Mouse (Mus musculus) hindbrain, embryonic 12.5 days (tissue): ENCODE measurements around the gene Rnpep. TPM values are rescaled to one million over a fixed set of nuclear protein-coding genes. Genes with fewer than 3 reads are reported as not detected.

Experiments used
- ATAC-seq: fragments of 200-750 bp; cut with Nextera tagmentation; 2 replicates; pipeline ENCODE4 v1.8.0; 2017; ENCODE audit warnings: moderate TSS enrichment; ENCODE audit not compliant: low FRiP score
- H3K27ac ChIP-seq: fragments of 300-500 bp; sonication (generic); 2 replicates; pipeline ENCODE4 v1.5.1; 2016; ENCODE audit warnings: mild to moderate bottlenecking
- H3K27me3 ChIP-seq: fragments of 300-500 bp; sonication (generic); 2 replicates; pipeline ENCODE4 v1.6.1; 2016; ENCODE audit warnings: mild to moderate bottlenecking
- H3K36me3 ChIP-seq: fragments of 300-500 bp; sonication (generic); 2 replicates; pipeline ENCODE4 v1.6.1; 2016; ENCODE audit warnings: mild to moderate bottlenecking
- H3K4me1 ChIP-seq: fragments of 300-500 bp; sonication (generic); 2 replicates; pipeline ENCODE4 v1.6.1; 2016
- H3K4me2 ChIP-seq: fragments of 300-500 bp; sonication (generic); replicated peaks from 2 replicates; pipeline ENCODE4 v1.6.1; 2016; ENCODE audit warnings: mild to moderate bottlenecking
- H3K4me3 ChIP-seq: fragments of 300-500 bp; sonication (generic); 2 replicates; pipeline ENCODE4 v1.5.1; 2016; ENCODE audit warnings: mild to moderate bottlenecking
- H3K9ac ChIP-seq: fragments of 300-500 bp; sonication (generic); 2 replicates; pipeline ENCODE4 v1.6.1; 2016; ENCODE audit warnings: mild to moderate bottlenecking, moderate library complexity
- H3K9me3 ChIP-seq: fragments of 300-500 bp; sonication (generic); replicated peaks from 2 replicates; pipeline ENCODE4 v1.6.1; 2016; ENCODE audit warnings: mild to moderate bottlenecking
- WGBS: fragments of 180-500 bp; shearing (Covaris S2); methylation state at CpG from one replicate; pipeline ENCODE4 v1.1.7; 2016; 5-methylcytosine and 5-hydroxymethylcytosine counted together
- polyA plus RNA-seq: library from polyadenylated mRNA; unstranded; fragments of >200 nt; fragmentation: Nextera tagmentation; extraction: Ambion mirVana; gene quantifications from 2 replicates; pipeline ENCODE4 v1.2.1, GENCODE M21; 2016

Gene Rnpep
- 95.6 and 101 TPM in 2 replicates for polyA plus RNA-seq

- H3K4me2 ChIP-seq: peak within 1 kb of the TSS; percentile 62
- peak within 1 kb of the TSS; percentile 72 for H3K4me3 ChIP-seq
- H3K27me3 ChIP-seq: no peaks in the 10 kb centered on the region
- peaks cover 1% of the 10 kb centered on the region; the same call in 1 of the 2 replicates for H3K36me3 ChIP-seq
- peaks cover 14% of the 10 kb centered on the region for H3K4me1 ChIP-seq
- H3K9me3 ChIP-seq: no peaks in the 10 kb centered on the region
- ATAC-seq: peak; percentile 92
- under 1% methylated on average over 39 of the region's 39 CpGs for WGBS
- H3K27ac ChIP-seq: peak within 1 kb of the TSS; percentile 86
- H3K9ac ChIP-seq: peak within 1 kb of the TSS; percentile 84
Observed at GRCm38 (mm10) chr1:135283826-135284291, at the start of gene Rnpep. Gene Rnpep (minus strand): TSS chr1:135284084.

GRCm38 (mm10) chr1:135330578-135330977 lies 46.7 kb upstream of the Rnpep start:
- ATAC-seq: no peak
- no peaks in the 10 kb centered on the region for H3K36me3 ChIP-seq
- no peak overlapping the region for H3K27ac ChIP-seq
- H3K9me3 ChIP-seq: no peaks in the 10 kb centered on the region
- WGBS: 78% methylated on average over 6 of the region's 6 CpGs
- H3K27me3 ChIP-seq: no peaks in the 10 kb centered on the region; the same call in 1 of the 2 replicates
- H3K4me1 ChIP-seq: no peaks in the 10 kb centered on the region
- H3K4me3 ChIP-seq: no peak overlapping the region
- H3K9ac ChIP-seq: no peak overlapping the region
- H3K4me2 ChIP-seq: no peak overlapping the region

GRCm38 (mm10) chr1:135328368-135328767 lies 44.5 kb upstream of the Rnpep start:
- no peaks in the 10 kb centered on the region for H3K9me3 ChIP-seq
- WGBS: 66% methylated on average over 5 of the region's 5 CpGs
- ATAC-seq: no peak
- H3K9ac ChIP-seq: no peak overlapping the region
- H3K27me3 ChIP-seq: peaks cover 3% of the 10 kb centered on the region
- no peak overlapping the region for H3K4me2 ChIP-seq
- H3K4me3 ChIP-seq: no peak overlapping the region
- H3K4me1 ChIP-seq: 0 out of 2 replicates have a peak, but pooled peaks cover 3% of the 10 kb centered on the region
- H3K27ac ChIP-seq: no peak overlapping the region
- no peaks in the 10 kb centered on the region for H3K36me3 ChIP-seq

- no peaks in the 10 kb centered on the region for H3K9me3 ChIP-seq
- H3K36me3 ChIP-seq: no peaks in the 10 kb centered on the region
- H3K4me2 ChIP-seq: no peak overlapping the region
- ATAC-seq: no peak
- H3K27ac ChIP-seq: no peak overlapping the region
- no peak overlapping the region for H3K4me3 ChIP-seq
- WGBS: 66% methylated on average over 2 of the region's 2 CpGs
- H3K4me1 ChIP-seq: 0 out of 2 replicates have a peak, but pooled peaks cover 3% of the 10 kb centered on the region
- no peak overlapping the region for H3K9ac ChIP-seq
- peaks cover 3% of the 10 kb centered on the region for H3K27me3 ChIP-seq
Observed at GRCm38 (mm10) chr1:135325934-135326333, 42.0 kb upstream of the Rnpep start.

GRCm38 (mm10) chr1:135324571-135324970 lies 40.7 kb upstream of the Rnpep start, which contains the start of gene Lmod1:
Gene Lmod1 (plus strand): TSS chr1:135324807.
- peaks cover 8% of the 10 kb centered on the region for H3K27me3 ChIP-seq
- no peak for ATAC-seq
- H3K9ac ChIP-seq: no peak within 1 kb of the TSS
- no peaks in the 10 kb centered on the region for H3K9me3 ChIP-seq
- H3K4me1 ChIP-seq: 0 out of 2 replicates have a peak, but pooled peaks cover 3% of the 10 kb centered on the region
- no peak within 1 kb of the TSS for H3K4me3 ChIP-seq
- WGBS: 20% methylated on average over 8 of the region's 8 CpGs
- H3K27ac ChIP-seq: no peak within 1 kb of the TSS
- no peaks in the 10 kb centered on the region for H3K36me3 ChIP-seq
- peak within 1 kb of the TSS; percentile 8; the same call in 1 of the 2 replicates for H3K4me2 ChIP-seq

- Histone ChIP-seq H3K27ac (no peak overlapping the region), H3K9me3 (no peaks in the 10 kb centered on the region), H3K4me1 (0 out of 2 replicates have a peak, but pooled peaks cover 3% of the 10 kb centered on the region), H3K4me2 (no peak overlapping the region), H3K27me3 (peaks cover 8% of the 10 kb centered on the region), H3K36me3 (no peaks in the 10 kb centered on the region), H3K4me3 (no peak overlapping the region), H3K9ac (no peak overlapping the region)
- ATAC-seq: no peak
- WGBS: 81% methylated on average over 7 of the region's 7 CpGs
Observed at GRCm38 (mm10) chr1:135323367-135323901, 39.5 kb upstream of the Rnpep start.

- Histone ChIP-seq H3K27ac (peak within 1 kb of the TSS; percentile 69), H3K36me3 (peaks cover 17% of the 10 kb centered on the region)
- under 1% methylated on average over 51 of the region's 51 CpGs for WGBS
Observed at GRCm38 (mm10) chr1:135313284-135314031, 29.6 kb upstream of the Rnpep start, which contains the start of gene Timm17a. Gene Timm17a (minus strand): TSS chr1:135313778.

GRCm38 (mm10) chr1:135312201-135312600 lies 28.3 kb upstream of the Rnpep start:
- no peak overlapping the region for H3K9ac ChIP-seq
- H3K36me3 ChIP-seq: peaks cover 29% of the 10 kb centered on the region

More at GRCm38 (mm10) chr1:135313284-135314031, 29.6 kb upstream of the Rnpep start, which contains the start of gene Timm17a:
- peak within 1 kb of the TSS; percentile 72 for H3K9ac ChIP-seq
- peak within 1 kb of the TSS; percentile 72 for H3K4me2 ChIP-seq
- no peaks in the 10 kb centered on the region; the same call in 1 of the 2 replicates for H3K27me3 ChIP-seq
- ATAC-seq: peak; percentile 99
- peaks cover 16% of the 10 kb centered on the region for H3K4me1 ChIP-seq
- H3K9me3 ChIP-seq: no peaks in the 10 kb centered on the region
- peak within 1 kb of the TSS; percentile 56 for H3K4me3 ChIP-seq

GRCm38 (mm10) chr1:135311356-135311755 lies 27.5 kb upstream of the Rnpep start:
- H3K36me3 ChIP-seq: peaks cover 37% of the 10 kb centered on the region
- H3K4me2 ChIP-seq: no peak overlapping the region
- H3K27ac ChIP-seq: no peak overlapping the region
- H3K4me3 ChIP-seq: no peak overlapping the region
- H3K4me1 ChIP-seq: peaks cover 16% of the 10 kb centered on the region
- no peak for ATAC-seq
- H3K9ac ChIP-seq: no peak overlapping the region
- WGBS: 80% methylated on average over 6 of the region's 6 CpGs
- H3K27me3 ChIP-seq: no peaks in the 10 kb centered on the region
- H3K9me3 ChIP-seq: no peaks in the 10 kb centered on the region

More at GRCm38 (mm10) chr1:135312201-135312600, 28.3 kb upstream of the Rnpep start:
- WGBS: 91% methylated on average over 4 of the region's 4 CpGs
- Histone ChIP-seq H3K4me1 (peaks cover 16% of the 10 kb centered on the region), H3K9me3 (no peaks in the 10 kb centered on the region), H3K4me3 (peak overlapping the region; percentile 56), H3K4me2 (peak overlapping the region; percentile 72), H3K27me3 (no peaks in the 10 kb centered on the region), H3K27ac (no peak overlapping the region)
- no peak for ATAC-seq

- Histone ChIP-seq H3K27me3 (no peaks in the 10 kb centered on the region), H3K36me3 (peaks cover 16% of the 10 kb centered on the region), H3K9me3 (no peaks in the 10 kb centered on the region), H3K9ac (no peak overlapping the region), H3K27ac (no peak overlapping the region), H3K4me1 (0 out of 2 replicates have a peak, but pooled peaks cover 3% of the 10 kb centered on the region), H3K4me3 (no peak overlapping the region), H3K4me2 (no peak overlapping the region)
- ATAC-seq: no peak
- 74% methylated on average over 5 of the region's 5 CpGs for WGBS
Observed at GRCm38 (mm10) chr1:135290908-135291307, 7.0 kb upstream of the Rnpep start.

GRCm38 (mm10) chr1:135286311-135286710 lies 2.4 kb upstream of the Rnpep start:
- no peaks in the 10 kb centered on the region for H3K9me3 ChIP-seq
- peaks cover 17% of the 10 kb centered on the region for H3K4me1 ChIP-seq
- 78% methylated on average over 2 of the region's 2 CpGs for WGBS
- no peak for ATAC-seq
- H3K27me3 ChIP-seq: no peaks in the 10 kb centered on the region
- no peak overlapping the region for H3K9ac ChIP-seq
- H3K27ac ChIP-seq: no peak overlapping the region
- no peaks in the 10 kb centered on the region for H3K36me3 ChIP-seq
- H3K4me3 ChIP-seq: no peak overlapping the region
- no peak overlapping the region for H3K4me2 ChIP-seq

- peaks cover 14% of the 10 kb centered on the region for H3K4me1 ChIP-seq
- WGBS: 1% methylated on average over 48 of the region's 48 CpGs
- no peaks in the 10 kb centered on the region for H3K27me3 ChIP-seq
- H3K27ac ChIP-seq: peak overlapping the region; percentile 86
- ATAC-seq: peak; percentile 79
- peak overlapping the region; percentile 62 for H3K4me2 ChIP-seq
- no peaks in the 10 kb centered on the region for H3K9me3 ChIP-seq
- H3K4me3 ChIP-seq: peak overlapping the region; percentile 72
- peak overlapping the region; percentile 84 for H3K9ac ChIP-seq
- peaks cover 6% of the 10 kb centered on the region for H3K36me3 ChIP-seq
Observed at GRCm38 (mm10) chr1:135283287-135283825, 528 bp downstream of the Rnpep start.
